9 mouse cellular contexts compared by ENCODE assay signal in the genomic region with DNA sequence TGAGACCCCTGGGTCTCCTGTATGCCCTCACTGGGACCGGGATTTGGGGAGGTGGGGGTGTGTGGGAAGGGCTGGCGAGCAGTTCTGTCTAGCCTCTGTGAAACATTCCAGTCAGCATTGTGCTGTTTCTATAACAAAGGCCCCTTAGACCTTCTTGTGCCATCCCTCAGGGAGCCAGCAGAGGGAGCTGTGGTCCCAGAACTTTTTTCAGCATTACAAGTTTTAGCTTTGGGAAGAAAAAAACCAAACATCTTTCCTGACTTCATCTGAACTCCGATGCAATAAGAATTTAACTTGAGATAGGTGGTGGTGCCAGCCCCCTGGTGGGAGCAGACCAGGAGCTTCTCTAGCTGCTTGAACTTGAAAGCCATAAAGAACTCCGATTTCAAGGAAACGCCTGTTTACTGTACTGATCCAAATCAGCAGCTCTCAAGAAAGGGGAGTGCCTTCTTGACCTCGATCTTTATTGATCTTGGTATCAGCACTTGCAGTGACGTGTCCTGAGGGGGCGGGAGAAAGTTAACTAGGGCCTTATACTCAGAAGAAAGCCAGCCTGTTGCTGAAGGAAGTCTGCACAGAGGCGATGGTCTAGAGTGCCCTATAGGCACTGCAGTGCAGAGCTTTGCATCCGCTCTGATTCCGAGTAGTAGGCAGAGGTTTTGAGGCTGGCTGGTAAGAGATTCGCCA.
DNase-seq lines count a peak whose midpoint lies in the region; ATAC-seq and TF ChIP-seq lines count a peak whose summit lies in the region.
"Had no signal": no experiment of that assay in that cellular context is flagged by ENCODE, and none has a peak within 500 bp of the region (broad histone marks: within the 10 kb centered on the region; RNA-seq: fewer than 3 reads in every experiment).

No protein-coding gene starts in this region.

- no peak overlapping the region for H3K27ac ChIP-seq in heart, embryonic 12.5 days (ENCODE audit: poor library complexity, severe bottlenecking)
- peak overlapping the region; percentile 30; the same call in 1 of the 2 replicates for H3K27ac ChIP-seq in kidney, embryonic 16.5 days (ENCODE audit: low read length)
- H3K27ac ChIP-seq in stomach, embryonic 16.5 days (ENCODE audit: low read length) = peak overlapping the region; percentile 70

- peak; percentile 56; the same call in 1 of the 2 replicates for ATAC-seq in erythroblast, adult 5-6 weeks (replicated peaks; ENCODE audit: low FRiP score, poor library complexity, severe bottlenecking)
- peak; percentile 68; the same call in 1 of the 2 replicates for ATAC-seq in heart, embryonic 12.5 days (ENCODE audit: insufficient number of reproducible peaks, low FRiP score)
- 0 out of 2 replicates have a peak, but pooled peaks have one; percentile 64 for ATAC-seq in kidney, embryonic 16.5 days (ENCODE audit: low FRiP score, low TSS enrichment)
- ATAC-seq in stomach, embryonic 16.5 days (ENCODE audit: insufficient read depth, low FRiP score) = peak; percentile 74; the same call in 1 of the 2 replicates

- H3K4me2 ChIP-seq in heart, embryonic 12.5 days = peak overlapping the region; percentile 66
- H3K4me2 ChIP-seq in kidney, embryonic 16.5 days (replicated peaks; ENCODE audit: low read depth, low read length) = peak overlapping the region; percentile 48
- peak overlapping the region; percentile 50 for H3K4me2 ChIP-seq in stomach, embryonic 16.5 days (ENCODE audit: low read depth, low read length)

- peak overlapping the region; percentile 29 for H3K4me3 ChIP-seq in heart, embryonic 12.5 days
- H3K4me3 ChIP-seq in kidney, embryonic 16.5 days (ENCODE audit: low read length) = peak overlapping the region; percentile 25
- peak overlapping the region; percentile 38 for H3K4me3 ChIP-seq in stomach, embryonic 16.5 days (replicated peaks; ENCODE audit: low read length)
- H3K4me3 ChIP-seq: erythroblast, embryonic 14.5 days had no signal

- H3K36me3 ChIP-seq in heart, embryonic 12.5 days = no peaks in the 10 kb centered on the region
- H3K36me3 ChIP-seq in kidney, embryonic 16.5 days (ENCODE audit: insufficient read depth, low read length) = no peaks in the 10 kb centered on the region
- H3K36me3 ChIP-seq in stomach, embryonic 16.5 days (ENCODE audit: control insufficient read depth, insufficient read depth, low read length) = no peaks in the 10 kb centered on the region

- no peak for TF ChIP-seq POLR2A in brain, embryonic 14.5 days (IDR thresholded peaks at IDR 0.05; ENCODE audit: borderline replicate concordance, extremely low read depth, insufficient read depth, insufficient read length, poor library complexity, severe bottlenecking)

- whole genome bisulfite sequencing in heart, embryonic 12.5 days = 21% methylated on average over 12 of the region's 12 CpGs
- WGBS in kidney, embryonic 16.5 days = 26% methylated on average over 12 of the region's 12 CpGs
- WGBS in stomach, embryonic 16.5 days = 19% methylated on average over 12 of the region's 12 CpGs

- H3K27me3 ChIP-seq in heart, embryonic 12.5 days (replicated peaks) = no peaks in the 10 kb centered on the region
- H3K27me3 ChIP-seq in kidney, embryonic 16.5 days (ENCODE audit: insufficient read depth, low read length) = no peaks in the 10 kb centered on the region
- H3K27me3 ChIP-seq in stomach, embryonic 16.5 days (ENCODE audit: control insufficient read depth, insufficient read depth, low read length) = no peaks in the 10 kb centered on the region

- no peaks in the 10 kb centered on the region for H3K9me3 ChIP-seq in heart, embryonic 12.5 days (replicated peaks)
- no peaks in the 10 kb centered on the region for H3K9me3 ChIP-seq in kidney, embryonic 16.5 days (ENCODE audit: low read length)
- H3K9me3 ChIP-seq in stomach, embryonic 16.5 days (replicated peaks; ENCODE audit: control insufficient read depth, low read length) = no peaks in the 10 kb centered on the region

- TF ChIP-seq CTCF in brain, embryonic 14.5 days (IDR thresholded peaks at IDR 0.05; ENCODE audit: borderline replicate concordance, extremely low read depth, insufficient read depth, insufficient read length) = peak; percentile 87; the same call in 1 of the 2 replicates

- peaks cover 33% of the 10 kb centered on the region for H3K4me1 ChIP-seq in heart, embryonic 12.5 days (replicated peaks)
- H3K4me1 ChIP-seq in kidney, embryonic 16.5 days (ENCODE audit: insufficient read depth, low read length) = peaks cover 9% of the 10 kb centered on the region; the same call in 1 of the 2 replicates
- peaks cover 8% of the 10 kb centered on the region; the same call in 1 of the 2 replicates for H3K4me1 ChIP-seq in stomach, embryonic 16.5 days (ENCODE audit: control insufficient read depth, insufficient read depth, low read length)

- DNase-seq in CD4-positive helper T cell, adult 2 months (ENCODE audit: low read depth, low spot score) = peak; percentile 92
- DNase-seq in brain, embryonic 14.5 days (ENCODE audit: low read depth) = peak; percentile 86
- DNase-seq in liver = peak; percentile 78
- peak; percentile 49 to 73 for DNase-seq in natural killer cell, adult 2 months (ENCODE audit: low spot score in 2 of 2)

- H3K9ac ChIP-seq in heart, embryonic 12.5 days = peak overlapping the region; percentile 48; the same call in 1 of the 2 replicates
- peak overlapping the region; percentile 44 for H3K9ac ChIP-seq in kidney, embryonic 16.5 days (replicated peaks; ENCODE audit: low read length)
- peak overlapping the region; percentile 60 for H3K9ac ChIP-seq in stomach, embryonic 16.5 days (ENCODE audit: low read length)
